Mouse (Mus musculus) yolk sac, embryonic 10.5 days (tissue): ENCODE measurements around the gene She.

Experiments
- DNase-seq: peaks from one replicate; pipeline ENCODE4 v3.0.0-alpha.2; 2017; ENCODE audit warnings: low spot score

She gene

DNA sequence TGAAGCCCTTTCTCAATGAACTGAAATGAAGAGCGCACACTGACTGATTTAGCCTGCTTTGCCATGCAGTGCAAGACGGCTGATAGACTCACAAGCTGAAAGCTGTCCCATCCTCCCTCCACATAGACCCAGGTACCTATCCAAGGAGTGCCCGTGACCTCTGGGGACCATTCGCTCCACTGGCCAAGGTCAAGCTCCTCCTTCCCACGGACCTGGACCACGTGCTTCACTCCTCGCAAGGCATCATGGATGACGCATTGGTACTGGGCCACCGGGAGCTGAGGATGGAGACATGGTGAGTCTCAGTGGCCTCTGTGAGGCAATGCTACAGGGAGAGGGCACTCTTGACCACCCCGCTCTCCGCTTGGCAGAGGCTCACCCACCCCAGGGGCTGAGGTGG is 54.6 kb downstream of the She start:
- DNase-seq, result no peak

GRCm38 (mm10) chr3:89887582-89888230 is 56.5 kb downstream of the She start:
- DNase-seq, result no peak

GRCm38 (mm10) chr3:89889841-89890430 is 58.8 kb downstream of the She start:
- no peak for DNase-seq

- no peak for DNase-seq
Observed at GRCm38 (mm10) chr3:89891696-89892095, 60.5 kb downstream of the She start.

- DNase-seq, result no peak
Observed at GRCm38 (mm10) chr3:89892517-89893106, 61.4 kb downstream of the She start.

- DNase-seq, result no peak
Observed at GRCm38 (mm10) chr3:89896571-89896970, 65.4 kb downstream of the She start.

DNA sequence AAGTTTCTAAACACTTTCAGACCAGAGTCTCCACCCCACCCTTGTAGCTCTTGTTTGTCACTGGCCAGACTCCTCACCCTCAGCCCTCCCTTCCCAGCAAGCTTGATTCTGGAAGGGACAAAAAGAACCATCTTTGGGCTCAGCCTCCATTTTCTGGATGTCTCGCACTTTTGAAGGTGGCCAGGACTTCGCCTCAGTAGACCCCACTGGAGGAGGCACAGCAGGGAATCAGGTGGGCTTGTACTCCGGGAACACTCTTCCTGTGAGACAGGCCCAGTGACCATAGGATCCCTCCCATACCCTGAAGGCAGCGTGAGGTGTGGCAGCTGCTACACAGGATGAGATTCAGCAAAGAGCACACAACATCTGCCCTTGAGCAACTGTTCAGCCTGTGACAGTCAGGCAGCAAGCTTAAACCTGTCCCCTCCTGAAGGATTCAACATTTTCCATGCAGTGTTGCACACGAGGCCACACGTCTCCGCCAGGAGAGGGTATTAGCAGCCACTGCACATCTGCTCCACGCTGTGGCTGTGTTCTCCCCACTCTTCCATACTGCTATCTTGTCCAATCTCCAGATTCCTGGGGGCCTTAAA is 66.1 kb downstream of the She start:
- no peak for DNase-seq

GRCm38 (mm10) chr3:89898011-89898410 is 66.8 kb downstream of the She start:
- no peak for DNase-seq

DNA sequence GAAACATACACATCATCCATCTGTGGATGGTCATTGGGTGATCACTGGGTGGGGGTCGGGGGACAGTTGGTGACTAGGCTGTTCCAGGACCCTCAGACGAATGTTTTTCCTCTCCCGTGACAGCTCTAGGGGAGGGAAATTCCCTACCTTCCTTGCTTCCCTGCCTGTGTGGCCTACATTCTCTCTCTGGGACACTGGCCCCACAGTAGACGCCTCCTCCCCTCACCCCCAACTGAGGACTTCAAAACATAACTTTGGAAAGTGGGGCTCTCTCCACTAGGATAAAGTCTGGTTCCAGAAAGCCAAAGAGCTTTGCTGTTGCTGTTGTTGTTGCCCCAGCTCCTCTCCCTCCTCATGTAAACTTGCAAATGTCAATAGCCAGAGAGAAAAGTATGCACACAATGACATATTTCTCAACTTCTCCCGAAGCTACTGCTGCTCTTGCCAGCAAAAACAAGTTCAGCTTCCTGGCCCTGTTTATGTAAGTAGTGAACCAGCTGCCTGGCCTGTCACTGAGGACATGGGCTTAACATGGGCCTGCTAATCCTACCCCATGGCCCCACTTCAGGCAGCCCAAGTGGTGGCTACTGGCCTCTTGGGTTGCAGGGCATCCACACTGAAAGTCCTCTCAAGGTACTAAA is 67.8 kb downstream of the She start:
- DNase-seq, result no peak

GRCm38 (mm10) chr3:89899511-89899908 is 68.3 kb downstream of the She start:
- DNase-seq, result no peak

DNA sequence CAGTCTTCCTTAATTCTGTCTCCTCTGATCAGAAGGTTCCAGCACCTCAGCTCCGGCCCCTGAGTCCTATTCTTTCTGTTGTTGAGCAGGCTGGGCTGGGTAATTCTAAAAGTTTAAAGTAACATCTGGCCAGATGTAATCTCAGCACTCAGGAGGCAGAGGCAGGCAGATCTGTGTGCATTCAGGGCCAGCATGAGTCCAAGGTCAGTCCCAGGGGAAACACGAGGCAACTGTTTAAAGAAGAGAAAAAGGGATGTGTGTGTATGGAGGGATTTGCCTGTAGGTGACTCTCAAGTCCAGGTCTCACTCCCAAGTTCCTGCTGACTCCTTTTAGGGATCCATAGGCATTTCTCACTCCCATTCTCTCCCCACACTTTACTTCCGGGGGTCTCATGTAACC is 76.7 kb downstream of the She start:
- DNase-seq, result no peak
